Mouse (Mus musculus): ENCODE data around the gene Urb2. TPM values are rescaled to one million over a fixed set of nuclear protein-coding genes. Genes with fewer than 3 reads are reported as not detected.

Urb2 gene
- polyA plus RNA-seq, 1 experiment, result 3.3 TPM

GRCm38 (mm10) chr8:124077377-124077776 lies 56.1 kb downstream of the Urb2 start:
- 85% methylated on average over 8 of the region's 8 CpGs for WGBS
- no peak for TF ChIP-seq POLR2A (IDR thresholded peaks at IDR 0.05; ENCODE audit: low read depth, low read length)
- TF ChIP-seq CTCF (conservative IDR thresholded peaks at IDR 0.05; ENCODE audit: insufficient read depth, insufficient read length, low read depth, low read length), result no peak
- H3K27me3 ChIP-seq (replicated peaks; ENCODE audit: control insufficient read depth, insufficient read depth, low read length), result no peaks in the 10 kb centered on the region
- no peaks in the 10 kb centered on the region for H3K4me1 ChIP-seq (ENCODE audit: control insufficient read depth, insufficient read depth, low read length)
- no peak overlapping the region for H3K4me3 ChIP-seq (ENCODE audit: insufficient read depth, low read depth, low read length)
- H3K36me3 ChIP-seq (ENCODE audit: control insufficient read depth, insufficient read depth, low read length), result no peaks in the 10 kb centered on the region
- H3K27ac ChIP-seq (ENCODE audit: insufficient read depth, low read depth, low read length), result no peak overlapping the region
- DNase-seq, result no peak

- Histone ChIP-seq H3K36me3 (ENCODE audit: control insufficient read depth, insufficient read depth, low read length) (no peaks in the 10 kb centered on the region), H3K27me3 (replicated peaks; ENCODE audit: control insufficient read depth, insufficient read depth, low read length) (no peaks in the 10 kb centered on the region), H3K4me3 (ENCODE audit: insufficient read depth, low read depth, low read length) (no peak overlapping the region), H3K27ac (ENCODE audit: insufficient read depth, low read depth, low read length) (no peak overlapping the region), H3K4me1 (ENCODE audit: control insufficient read depth, insufficient read depth, low read length) (no peaks in the 10 kb centered on the region)
- TF ChIP-seq POLR2A (IDR thresholded peaks at IDR 0.05; ENCODE audit: low read depth, low read length) (no peak), CTCF (conservative IDR thresholded peaks at IDR 0.05; ENCODE audit: insufficient read depth, insufficient read length, low read depth, low read length) (peak; percentile 32)
- peak; percentile 3 for DNase-seq
- 87% methylated on average over 10 of the region's 10 CpGs for WGBS
Observed at GRCm38 (mm10) chr8:124077998-124078397, 56.7 kb downstream of the Urb2 start.

- no peaks in the 10 kb centered on the region for H3K27me3 ChIP-seq (replicated peaks; ENCODE audit: control insufficient read depth, insufficient read depth, low read length)
- no peak overlapping the region for H3K4me3 ChIP-seq (ENCODE audit: insufficient read depth, low read depth, low read length)
- 55% methylated on average over 7 of the region's 7 CpGs for WGBS
- TF ChIP-seq POLR2A (IDR thresholded peaks at IDR 0.05; ENCODE audit: low read depth, low read length), result no peak
- TF ChIP-seq CTCF (conservative IDR thresholded peaks at IDR 0.05; ENCODE audit: insufficient read depth, insufficient read length, low read depth, low read length), result no peak
- DNase-seq, result no peak
- H3K36me3 ChIP-seq (ENCODE audit: control insufficient read depth, insufficient read depth, low read length), result no peaks in the 10 kb centered on the region
- H3K27ac ChIP-seq (ENCODE audit: insufficient read depth, low read depth, low read length), result no peak overlapping the region
- no peaks in the 10 kb centered on the region for H3K4me1 ChIP-seq (ENCODE audit: control insufficient read depth, insufficient read depth, low read length)
Observed at GRCm38 (mm10) chr8:124078969-124079368, 57.7 kb downstream of the Urb2 start.

GRCm38 (mm10) chr8:124080467-124081326 lies 59.4 kb downstream of the Urb2 start:
- no peak overlapping the region for H3K27ac ChIP-seq (ENCODE audit: insufficient read depth, low read depth, low read length)
- no peak for DNase-seq
- H3K27me3 ChIP-seq (replicated peaks; ENCODE audit: control insufficient read depth, insufficient read depth, low read length), result no peaks in the 10 kb centered on the region
- no peak overlapping the region for H3K4me3 ChIP-seq (ENCODE audit: insufficient read depth, low read depth, low read length)
- no peak for TF ChIP-seq POLR2A (IDR thresholded peaks at IDR 0.05; ENCODE audit: low read depth, low read length)
- no peak for TF ChIP-seq CTCF (conservative IDR thresholded peaks at IDR 0.05; ENCODE audit: insufficient read depth, insufficient read length, low read depth, low read length)
- H3K4me1 ChIP-seq (ENCODE audit: control insufficient read depth, insufficient read depth, low read length), result no peaks in the 10 kb centered on the region
- 70% methylated on average over 21 of the region's 21 CpGs for WGBS
- no peaks in the 10 kb centered on the region for H3K36me3 ChIP-seq (ENCODE audit: control insufficient read depth, insufficient read depth, low read length)

- no peaks in the 10 kb centered on the region for H3K4me1 ChIP-seq (ENCODE audit: control insufficient read depth, insufficient read depth, low read length)
- no peak for TF ChIP-seq CTCF (conservative IDR thresholded peaks at IDR 0.05; ENCODE audit: insufficient read depth, insufficient read length, low read depth, low read length)
- TF ChIP-seq POLR2A (IDR thresholded peaks at IDR 0.05; ENCODE audit: low read depth, low read length), result no peak
- 97% methylated on average over 8 of the region's 8 CpGs for WGBS
- no peaks in the 10 kb centered on the region for H3K27me3 ChIP-seq (replicated peaks; ENCODE audit: control insufficient read depth, insufficient read depth, low read length)
- no peak overlapping the region for H3K27ac ChIP-seq (ENCODE audit: insufficient read depth, low read depth, low read length)
- H3K4me3 ChIP-seq (ENCODE audit: insufficient read depth, low read depth, low read length), result no peak overlapping the region
- no peaks in the 10 kb centered on the region for H3K36me3 ChIP-seq (ENCODE audit: control insufficient read depth, insufficient read depth, low read length)
- no peak for DNase-seq
Observed at GRCm38 (mm10) chr8:124082616-124083015, 61.3 kb downstream of the Urb2 start.

- WGBS, result 90% methylated on average over 7 of the region's 7 CpGs
Observed at GRCm38 (mm10) chr8:124083611-124084010, 62.3 kb downstream of the Urb2 start.

GRCm38 (mm10) chr8:124085668-124086067 lies 64.4 kb downstream of the Urb2 start:
- Histone ChIP-seq H3K27ac (ENCODE audit: insufficient read depth, low read depth, low read length) (no peak overlapping the region), H3K4me3 (ENCODE audit: insufficient read depth, low read depth, low read length) (no peak overlapping the region), H3K4me1 (ENCODE audit: control insufficient read depth, insufficient read depth, low read length) (no peaks in the 10 kb centered on the region), H3K27me3 (replicated peaks; ENCODE audit: control insufficient read depth, insufficient read depth, low read length) (no peaks in the 10 kb centered on the region), H3K36me3 (ENCODE audit: control insufficient read depth, insufficient read depth, low read length) (no peaks in the 10 kb centered on the region)
- WGBS, result 56% methylated on average over 4 of the region's 4 CpGs
- DNase-seq, result no peak
- TF ChIP-seq POLR2A (IDR thresholded peaks at IDR 0.05; ENCODE audit: low read depth, low read length) (no peak), CTCF (conservative IDR thresholded peaks at IDR 0.05; ENCODE audit: insufficient read depth, insufficient read length, low read depth, low read length) (no peak)

More at GRCm38 (mm10) chr8:124083611-124084010, 62.3 kb downstream of the Urb2 start:
- Histone ChIP-seq H3K36me3 (ENCODE audit: control insufficient read depth, insufficient read depth, low read length) (no peaks in the 10 kb centered on the region), H3K4me1 (ENCODE audit: control insufficient read depth, insufficient read depth, low read length) (no peaks in the 10 kb centered on the region), H3K4me3 (ENCODE audit: insufficient read depth, low read depth, low read length) (no peak overlapping the region), H3K27me3 (replicated peaks; ENCODE audit: control insufficient read depth, insufficient read depth, low read length) (no peaks in the 10 kb centered on the region), H3K27ac (ENCODE audit: insufficient read depth, low read depth, low read length) (no peak overlapping the region)
- DNase-seq, result no peak
- TF ChIP-seq POLR2A (IDR thresholded peaks at IDR 0.05; ENCODE audit: low read depth, low read length) (no peak), CTCF (conservative IDR thresholded peaks at IDR 0.05; ENCODE audit: insufficient read depth, insufficient read length, low read depth, low read length) (no peak)
